Mouse (Mus musculus): ENCODE results near the gene Msmp.
A peak's percentile ranks its signal among the peaks of the same experiment; 100 is the strongest.

Gene Msmp

GRCm38 (mm10) chr4:43593453-43593852 lies 9.2 kb upstream of the Msmp start:
- DNase-seq (ENCODE audit: low spot score) = no peak

- DNase-seq (ENCODE audit: low spot score) = no peak
Measured at GRCm38 (mm10) chr4:43591961-43592360, 7.7 kb upstream of the Msmp start.

GRCm38 (mm10) chr4:43591543-43591942 lies 7.2 kb upstream of the Msmp start:
- DNase-seq (ENCODE audit: low spot score) = no peak

- DNase-seq (ENCODE audit: low spot score) = no peak
Measured at GRCm38 (mm10) chr4:43587681-43588080, 3.4 kb upstream of the Msmp start.

GRCm38 (mm10) chr4:43586411-43586810 lies 2.1 kb upstream of the Msmp start:
- DNase-seq (ENCODE audit: low spot score) = no peak

GRCm38 (mm10) chr4:43585682-43586081 lies 1.4 kb upstream of the Msmp start:
- DNase-seq (ENCODE audit: low spot score) = no peak

GRCm38 (mm10) chr4:43583421-43583820 lies 873 bp downstream of the Msmp start:
- no peak for DNase-seq (ENCODE audit: low spot score)

- DNase-seq (ENCODE audit: low spot score) = no peak
Measured at GRCm38 (mm10) chr4:43582241-43582640, 2.1 kb downstream of the Msmp start.

GRCm38 (mm10) chr4:43581381-43581780 lies 2.9 kb downstream of the Msmp start:
- DNase-seq (ENCODE audit: low spot score) = no peak

- DNase-seq (ENCODE audit: low spot score) = no peak
Measured at GRCm38 (mm10) chr4:43580721-43581120, 3.6 kb downstream of the Msmp start.

GRCm38 (mm10) chr4:43579731-43580130 lies 4.6 kb downstream of the Msmp start:
- DNase-seq (ENCODE audit: low spot score) = no peak

GRCm38 (mm10) chr4:43579256-43579655 lies 5.0 kb downstream of the Msmp start:
- no peak for DNase-seq (ENCODE audit: low spot score)

GRCm38 (mm10) chr4:43578376-43579204 lies 5.7 kb downstream of the Msmp start, which contains the start of the genes Rgp1 and Gba2:
TSS of gene Rgp1 (plus strand) at chr4:43578715.
TSS of gene Gba2 (minus strand) at chr4:43578873.
- DNase-seq (ENCODE audit: low spot score) = peak; percentile 64

GRCm38 (mm10) chr4:43577237-43577881 lies 6.9 kb downstream of the Msmp start:
- DNase-seq (ENCODE audit: low spot score) = no peak

- no peak for DNase-seq (ENCODE audit: low spot score)
Measured at GRCm38 (mm10) chr4:43575356-43575755, 8.9 kb downstream of the Msmp start.

GRCm38 (mm10) chr4:43573561-43573960 lies 10.7 kb downstream of the Msmp start:
- DNase-seq (ENCODE audit: low spot score) = no peak

- DNase-seq (ENCODE audit: low spot score) = no peak
Measured at GRCm38 (mm10) chr4:43571395-43572045, 12.8 kb downstream of the Msmp start.

GRCm38 (mm10) chr4:43567140-43567539 lies 17.2 kb downstream of the Msmp start:
- no peak for DNase-seq (ENCODE audit: low spot score)

- DNase-seq (ENCODE audit: low spot score) = no peak
Measured at GRCm38 (mm10) chr4:43564231-43564630, 20.1 kb downstream of the Msmp start.

GRCm38 (mm10) chr4:43563601-43563875 lies 20.8 kb downstream of the Msmp start:
- DNase-seq (ENCODE audit: low spot score) = no peak

GRCm38 (mm10) chr4:43562769-43563600 lies 21.3 kb downstream of the Msmp start:
- no peak for DNase-seq (ENCODE audit: low spot score)
